Comparison of ENCODE assay signal across 15 mouse cellular contexts in the genomic region with DNA sequence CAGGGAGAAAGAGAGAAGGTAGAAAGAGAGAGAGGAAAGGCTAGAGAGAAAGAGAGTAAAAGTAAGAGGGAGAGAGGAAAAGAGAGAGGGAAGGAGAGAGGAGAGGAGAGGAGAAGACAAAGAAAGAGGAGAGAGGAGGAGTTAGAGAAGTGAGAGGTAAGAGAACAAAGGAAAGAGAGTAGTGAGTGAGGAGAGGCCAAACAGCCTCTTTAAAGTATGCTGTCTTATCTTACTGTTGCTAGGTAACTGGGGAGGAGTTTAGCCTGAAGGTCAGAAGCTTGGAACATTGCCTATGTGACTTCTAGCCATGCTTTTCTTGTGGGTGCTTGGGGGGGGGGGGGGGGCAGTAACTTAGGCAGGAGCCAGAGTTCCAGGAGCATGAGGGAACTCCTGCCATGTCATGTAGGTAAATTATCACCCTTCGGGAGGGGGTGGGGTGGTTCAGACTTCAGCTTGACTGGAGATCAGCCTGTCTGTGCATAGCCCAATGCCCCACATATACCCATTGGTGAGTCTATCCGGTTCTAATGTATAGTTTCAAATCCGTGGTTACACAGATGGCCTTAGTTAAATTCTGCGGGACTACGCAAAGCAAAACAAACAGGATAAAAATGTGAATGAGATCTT.
DNase-seq lines count a peak whose midpoint lies in the region; ATAC-seq and TF ChIP-seq lines count a peak whose summit lies in the region.
"Had no signal": no experiment of that assay in that cellular context is flagged by ENCODE, and none has a peak within 500 bp of the region (broad histone marks: within the 10 kb centered on the region; RNA-seq: fewer than 3 reads in every experiment).

No protein-coding gene starts in this region.

- no peaks in the 10 kb centered on the region for H3K9me3 ChIP-seq in intestine, embryonic 16.5 days (ENCODE audit: control insufficient read depth, low read length)
- H3K9me3 ChIP-seq: liver, embryonic 12.5 days; neural tube, embryonic 12.5 days had no signal

- no peak for TF ChIP-seq CTCF in heart, adult 2 months (IDR thresholded peaks at IDR 0.05)

- H3K27ac ChIP-seq in heart, adult 2 months, result no peak overlapping the region
- no peak overlapping the region for H3K27ac ChIP-seq in intestine, embryonic 16.5 days (ENCODE audit: low read length)
- H3K27ac ChIP-seq: liver, embryonic 12.5 days; neural tube, embryonic 12.5 days had no signal

- ATAC-seq in intestine, embryonic 16.5 days, result peak; percentile 89
- ATAC-seq: liver, embryonic 12.5 days had no signal

- no peaks in the 10 kb centered on the region for H3K79me2 ChIP-seq in heart, adult 2 months (replicated peaks; ENCODE audit: control insufficient read depth, insufficient read depth, low read length)

- H3K27me3 ChIP-seq in heart, adult 2 months (ENCODE audit: control insufficient read depth, insufficient read depth, low read length), result no peaks in the 10 kb centered on the region
- H3K27me3 ChIP-seq in intestine, embryonic 16.5 days (replicated peaks; ENCODE audit: control insufficient read depth, insufficient read depth, low read length), result no peaks in the 10 kb centered on the region
- H3K27me3 ChIP-seq: CH12.LX; liver, embryonic 12.5 days; megakaryocyte, embryonic 14.5 days; neural tube, embryonic 12.5 days had no signal

- no peak overlapping the region for H3K9ac ChIP-seq in heart, adult 2 months (ENCODE audit: low read depth, low read length)
- H3K9ac ChIP-seq in intestine, embryonic 16.5 days (ENCODE audit: low read depth, low read length), result no peak overlapping the region
- H3K9ac ChIP-seq: liver, embryonic 12.5 days; neural tube, embryonic 12.5 days had no signal

- H3K4me2 ChIP-seq in intestine, embryonic 16.5 days (ENCODE audit: low read depth, low read length), result no peak overlapping the region
- H3K4me2 ChIP-seq: liver, embryonic 12.5 days; neural tube, embryonic 12.5 days had no signal

- no peaks in the 10 kb centered on the region for H3K36me3 ChIP-seq in heart, adult 2 months (ENCODE audit: control insufficient read depth, insufficient read depth, low read length)
- H3K36me3 ChIP-seq in intestine, embryonic 16.5 days (ENCODE audit: control insufficient read depth, insufficient read depth, low read length), result no peaks in the 10 kb centered on the region
- H3K36me3 ChIP-seq: liver, embryonic 12.5 days; neural tube, embryonic 12.5 days had no signal

- intact Hi-C loops in heart, postnatal 10 days (cut with DNase I), result no loop called here
- intact Hi-C loops in heart, adult 2 months (cut with DNase I), result no loop called here

- TF ChIP-seq POLR2A in heart, adult 2 months (IDR thresholded peaks at IDR 0.05; ENCODE audit: insufficient read depth, low read depth, low read length), result no peak

- DNase-seq in adrenal gland, adult 2 months, result peak; percentile 52
- no peak for DNase-seq in adrenal gland, postnatal 4 days (ENCODE audit: low spot score in 2 of 2)
- DNase-seq in heart, postnatal 10 days, result peak; percentile 4 to 6
- DNase-seq in heart, adult 2 months, result no peak
- DNase-seq in adrenal gland, postnatal 25 days, result peak; percentile 16
- no peak for DNase-seq in cerebellum, postnatal 4 days (ENCODE audit: low spot score in 2 of 2)
- DNase-seq in retina, embryonic 14.5 days (ENCODE audit: low spot score), result no peak
- DNase-seq: cerebellum, adult 2 months; heart, postnatal 4 days; kidney, postnatal 25 days had no signal

- TF ChIP-seq EP300 in heart, adult 2 months (IDR thresholded peaks at IDR 0.05; ENCODE audit: insufficient read depth, low read depth, low read length), result no peak

- no peaks in the 10 kb centered on the region for H3K4me1 ChIP-seq in heart, adult 2 months (ENCODE audit: control insufficient read depth, insufficient read depth, low read length)
- no peaks in the 10 kb centered on the region for H3K4me1 ChIP-seq in intestine, embryonic 16.5 days (ENCODE audit: control insufficient read depth, insufficient read depth, low read length)
- H3K4me1 ChIP-seq: liver, embryonic 12.5 days; megakaryocyte, embryonic 14.5 days; neural tube, embryonic 12.5 days had no signal

- 70% methylated on average over 5 of the region's 5 CpGs for WGBS in heart, adult 2 months
- 68% methylated on average over 5 of the region's 5 CpGs for WGBS in intestine, embryonic 16.5 days

- no peak overlapping the region for H3K4me3 ChIP-seq in heart, adult 2 months
- no peak overlapping the region for H3K4me3 ChIP-seq in intestine, embryonic 16.5 days (ENCODE audit: low read length)
- H3K4me3 ChIP-seq: liver, embryonic 12.5 days; megakaryocyte, embryonic 14.5 days; neural tube, embryonic 12.5 days had no signal

Comparison
In these comparisons a context has a peak if more than half of its experiments do, and no peak if none do; other contexts are left out.
1. DNase-seq: peak in adrenal gland, adult 2 months (single experiment), heart, postnatal 10 days (2 of 2) and adrenal gland, postnatal 25 days (single experiment); none in adrenal gland, postnatal 4 days (0 of 2), heart, adult 2 months (0 of 2), cerebellum, postnatal 4 days (0 of 2) and retina, embryonic 14.5 days (single experiment).